Mouse (Mus musculus) T-helper 1 cell (primary cell): ENCODE data around the gene Ctsc.
"Not testable (repeated sequence)": the region's sequence is repeated elsewhere in the genome, so short reads cannot be mapped to it uniquely, and the experiment has no call there.

Source experiments
- in situ Hi-C: fragments of 300-600 bp; cut with MboI, MseI; formaldehyde crosslinking; loops from one replicate; pipeline ENCODE4 v1.15.1; 2025; ENCODE audit warnings: high pct_unique_total_duplicates

Gene Ctsc

GRCm38 (mm10) chr7:88277858-88278627 lies at the start of gene Ctsc:
Gene Ctsc (plus strand): TSS chr7:88278085.
- in situ Hi-C loops, result loop anchor here (10.0 kb wide), 1 partner anchor 73 kb away; no protein-coding TSS in a partner anchor

GRCm38 (mm10) chr7:88229051-88229450 lies 48.8 kb upstream of the Ctsc start:
- in situ Hi-C loops, result no loop called here

- in situ Hi-C loops, result no loop called here
Observed at GRCm38 (mm10) chr7:88230121-88230520, 47.8 kb upstream of the Ctsc start.

- in situ Hi-C loops, result no loop called here
Observed at GRCm38 (mm10) chr7:88230756-88231522, 46.9 kb upstream of the Ctsc start.

GRCm38 (mm10) chr7:88243059-88243458 lies 34.8 kb upstream of the Ctsc start:
- in situ Hi-C loops, result no loop called here

- in situ Hi-C loops, result no loop called here
Observed at GRCm38 (mm10) chr7:88244462-88244861, 33.4 kb upstream of the Ctsc start.

- in situ Hi-C loops, result not testable (repeated sequence)
Observed at GRCm38 (mm10) chr7:88250380-88250779, 27.5 kb upstream of the Ctsc start.

GRCm38 (mm10) chr7:88251535-88251934 lies 26.4 kb upstream of the Ctsc start:
- in situ Hi-C loops, result no loop called here

GRCm38 (mm10) chr7:88252129-88252528 lies 25.8 kb upstream of the Ctsc start:
- in situ Hi-C loops, result no loop called here

GRCm38 (mm10) chr7:88254884-88255283 lies 23.0 kb upstream of the Ctsc start:
- in situ Hi-C loops, result no loop called here

- in situ Hi-C loops, result no loop called here
Observed at GRCm38 (mm10) chr7:88259155-88259925, 18.5 kb upstream of the Ctsc start.

GRCm38 (mm10) chr7:88261799-88262198 lies 16.1 kb upstream of the Ctsc start:
- in situ Hi-C loops, result no loop called here

- in situ Hi-C loops, result no loop called here
Observed at GRCm38 (mm10) chr7:88264861-88265260, 13.0 kb upstream of the Ctsc start.

- in situ Hi-C loops, result loop anchor here (10.0 kb wide), 1 partner anchor 65 kb away; no protein-coding TSS in a partner anchor
Observed at GRCm38 (mm10) chr7:88269913-88270312, 8.0 kb upstream of the Ctsc start.

GRCm38 (mm10) chr7:88271531-88271930 lies 6.4 kb upstream of the Ctsc start:
- in situ Hi-C loops, result loop anchor here (10.0 kb wide), 1 partner anchor 67 kb away; no protein-coding TSS in a partner anchor

GRCm38 (mm10) chr7:88276914-88277765 lies 745 bp upstream of the Ctsc start:
- in situ Hi-C loops, result loop anchor here (10.0 kb wide), 1 partner anchor 72 kb away; no protein-coding TSS in a partner anchor

- in situ Hi-C loops, result loop anchor here (10.0 kb wide), 1 partner anchor 74 kb away; no protein-coding TSS in a partner anchor
Observed at GRCm38 (mm10) chr7:88278628-88279196, 827 bp downstream of the Ctsc start.

- in situ Hi-C loops, result no loop called here
Observed at GRCm38 (mm10) chr7:88285276-88285675, 7.4 kb downstream of the Ctsc start.

- in situ Hi-C loops, result no loop called here
Observed at GRCm38 (mm10) chr7:88291036-88291435, 13.2 kb downstream of the Ctsc start.

GRCm38 (mm10) chr7:88292044-88292443 lies 14.2 kb downstream of the Ctsc start:
- in situ Hi-C loops, result no loop called here
